27 mouse cellular contexts compared by ENCODE assay signal in the genomic region with DNA sequence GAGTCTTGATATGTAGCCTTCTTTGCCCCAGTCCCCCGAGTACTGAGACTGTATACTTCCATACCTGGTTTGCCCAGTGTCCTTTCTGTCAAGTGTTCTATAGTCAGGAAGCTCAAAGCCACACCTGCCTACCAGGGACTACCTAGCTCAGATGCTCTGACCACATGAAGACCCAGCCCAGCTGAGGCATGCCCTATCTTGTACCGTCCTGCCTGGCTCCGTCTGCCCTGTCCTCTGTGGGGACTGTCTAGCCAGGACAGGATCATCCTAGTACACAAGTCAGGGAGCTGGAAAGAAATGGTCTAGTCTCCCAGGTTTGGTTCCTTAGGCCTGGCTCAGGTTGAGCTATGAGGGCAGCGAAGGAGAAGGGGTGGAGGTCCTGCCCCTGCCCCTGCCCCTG. TPM values are rescaled to one million over a fixed set of nuclear protein-coding genes. Genes with fewer than 3 reads are reported as not detected.
A peak's percentile ranks its signal among the peaks of the same experiment; 100 is the strongest.
DNase-seq lines count a peak whose midpoint lies in the region; ATAC-seq and TF ChIP-seq lines count a peak whose summit lies in the region.
"Had no signal": no experiment of that assay in that cellular context is flagged by ENCODE, and none has a peak within 500 bp of the region (broad histone marks: within the 10 kb centered on the region; RNA-seq: fewer than 3 reads in every experiment).

No protein-coding gene starts in this region.

- DNase-seq in heart, adult 2 months, result no peak
- no peak for DNase-seq in heart, adult 8-10 months (ENCODE audit: low spot score)
- DNase-seq in heart, adult 9 months (ENCODE audit: low spot score in 2 of 2), result no peak
- DNase-seq: adrenal gland, postnatal 14 days; cerebellum, adult 11-12 months; cerebellum, adult 9-10 months; cerebellum, postnatal 25 days; gastrocnemius, postnatal 36 days; kidney, adult 11 months had no signal

- H3K36me3 ChIP-seq in heart, adult 2 months (ENCODE audit: control insufficient read depth, insufficient read depth, low read length), result peaks cover 3% of the 10 kb centered on the region
- peaks cover 18% of the 10 kb centered on the region for H3K36me3 ChIP-seq in heart, embryonic 13.5 days
- no peaks in the 10 kb centered on the region for H3K36me3 ChIP-seq in megakaryocyte, embryonic 14.5 days (replicated peaks; ENCODE audit: low read length)
- no peaks in the 10 kb centered on the region for H3K36me3 ChIP-seq in forebrain, embryonic 12.5 days (replicated peaks)
- H3K36me3 ChIP-seq: embryonic facial prominence, embryonic 13.5 days; hindbrain, embryonic 13.5 days had no signal

- H3K79me2 ChIP-seq in heart, adult 2 months (replicated peaks; ENCODE audit: control insufficient read depth, insufficient read depth, low read length), result no peaks in the 10 kb centered on the region

- no peak overlapping the region for H3K9ac ChIP-seq in heart, adult 2 months (ENCODE audit: low read depth, low read length)
- H3K9ac ChIP-seq in heart, embryonic 13.5 days, result peak overlapping the region; percentile 74
- H3K9ac ChIP-seq in forebrain, embryonic 12.5 days, result no peak overlapping the region

- intact Hi-C loops in heart, adult 2 months (cut with DNase I), result loop anchor here (5.0 kb wide), 1 partner anchor 196 kb away; a partner anchor contains a TSS

- peak; percentile 95 for TF ChIP-seq EP300 in heart, adult 2 months (IDR thresholded peaks at IDR 0.05; ENCODE audit: insufficient read depth, low read depth, low read length)

- no peak for TF ChIP-seq CTCF in heart, adult 2 months (IDR thresholded peaks at IDR 0.05)

- TF ChIP-seq POLR2A in heart, adult 2 months (IDR thresholded peaks at IDR 0.05; ENCODE audit: insufficient read depth, low read depth, low read length), result peak; percentile 80

- ATAC-seq in heart, embryonic 13.5 days (ENCODE audit: extremely low read depth, insufficient number of reproducible peaks, low FRiP score, low TSS enrichment), result no peak
- ATAC-seq in megakaryocyte, adult 5-6 weeks (ENCODE audit: poor library complexity, severe bottlenecking), result no peak
- no peak for ATAC-seq in forebrain, embryonic 12.5 days (ENCODE audit: low FRiP score)
- ATAC-seq: activated CD4-positive, CD25-positive, alpha-beta regulatory T cell, adult 4 months; forebrain, embryonic 13.5 days; forebrain, postnatal 0 days; hindbrain, postnatal 0 days; Patski had no signal

- 54% methylated on average over 4 of the region's 4 CpGs for WGBS in heart, adult 2 months
- WGBS in heart, embryonic 13.5 days, result 45% methylated on average over 4 of the region's 4 CpGs
- 89% methylated on average over 4 of the region's 4 CpGs for WGBS in forebrain, embryonic 12.5 days

- H3K4me1 ChIP-seq in heart, adult 2 months (ENCODE audit: control insufficient read depth, insufficient read depth, low read length), result peaks cover 21% of the 10 kb centered on the region
- peaks cover 95% of the 10 kb centered on the region for H3K4me1 ChIP-seq in heart, embryonic 13.5 days
- H3K4me1 ChIP-seq in megakaryocyte, embryonic 14.5 days, result peaks cover 7% of the 10 kb centered on the region; the same call in 1 of the 2 replicates
- peaks cover 7% of the 10 kb centered on the region; the same call in 1 of the 2 replicates for H3K4me1 ChIP-seq in forebrain, embryonic 12.5 days

- no peaks in the 10 kb centered on the region for H3K27me3 ChIP-seq in heart, adult 2 months (ENCODE audit: control insufficient read depth, insufficient read depth, low read length)
- no peaks in the 10 kb centered on the region for H3K27me3 ChIP-seq in heart, embryonic 13.5 days (replicated peaks)
- H3K27me3 ChIP-seq in megakaryocyte, embryonic 14.5 days (replicated peaks), result peaks cover 38% of the 10 kb centered on the region
- H3K27me3 ChIP-seq in forebrain, embryonic 12.5 days, result peaks cover 14% of the 10 kb centered on the region; the same call in 1 of the 2 replicates
- H3K27me3 ChIP-seq: CH12.LX, Patski had no signal

- no peaks in the 10 kb centered on the region for H3K9me3 ChIP-seq in heart, embryonic 13.5 days
- H3K9me3 ChIP-seq in megakaryocyte, embryonic 14.5 days, result no peaks in the 10 kb centered on the region
- no peaks in the 10 kb centered on the region for H3K9me3 ChIP-seq in forebrain, embryonic 12.5 days
- H3K9me3 ChIP-seq: embryonic facial prominence, embryonic 13.5 days; forebrain, embryonic 13.5 days; hindbrain, embryonic 13.5 days had no signal

- no peak overlapping the region for H3K4me3 ChIP-seq in heart, adult 2 months
- no peak overlapping the region for H3K4me3 ChIP-seq in heart, embryonic 13.5 days
- H3K4me3 ChIP-seq in megakaryocyte, embryonic 14.5 days (replicated peaks), result peak overlapping the region; percentile 23
- H3K4me3 ChIP-seq in forebrain, embryonic 12.5 days (replicated peaks), result no peak overlapping the region

- no peak overlapping the region; the same call in 1 of the 2 replicates for H3K27ac ChIP-seq in heart, adult 2 months
- H3K27ac ChIP-seq in heart, embryonic 13.5 days (replicated peaks), result peak overlapping the region; percentile 95
- H3K27ac ChIP-seq in forebrain, embryonic 12.5 days, result no peak overlapping the region
- H3K27ac ChIP-seq: embryonic facial prominence, embryonic 13.5 days; forebrain, embryonic 13.5 days; hindbrain, embryonic 13.5 days; hindbrain, postnatal 0 days had no signal

- 0 out of 2 replicates have a peak overlapping the region, but pooled peaks have one; percentile 68 for H3K4me2 ChIP-seq in heart, embryonic 13.5 days
- no peak overlapping the region for H3K4me2 ChIP-seq in forebrain, embryonic 12.5 days

RNA-seq across cellular contexts. Expression of a gene that starts 19.9 kb away (rescaled TPM):
- total RNA-seq in heart, adult 2 months (2021), result 1,000 to 10,000 TPM in 1 of 2 experiments, 100 to 1,000 TPM in 1; 940 to 1,084 TPM
- 1,077 and 1,138 TPM in 2 replicates for polyA plus RNA-seq in heart, adult 2 months (2012; rRNA removed)
- 1,000 to 10,000 TPM; 1,077 to 1,246 (median 1,126) TPM for total RNA-seq in heart, adult 8-10 months (2022)
- polyA plus RNA-seq in heart, embryonic 13.5 days (2015; fragmentation: Nextera tagmentation; extraction: Ambion mirVana), result 226 and 249 TPM in 2 replicates
- polyA plus RNA-seq in megakaryocyte, embryonic 14.5 days (2012; ENCODE audit: insufficient read depth, low replicate concordance), result not detected in 2 replicates
- not detected in 2 replicates for total RNA-seq in megakaryocyte, adult 5-6 weeks (2015)
- not detected in 2 replicates for total RNA-seq in megakaryocyte, adult 5-6 weeks (2017)
- 0.13 and 0.20 TPM in 2 replicates for polyA plus RNA-seq in forebrain, embryonic 12.5 days (2016; fragmentation: Nextera tagmentation; extraction: Ambion mirVana)
- polyA plus RNA-seq: activated CD4-positive, CD25-positive, alpha-beta regulatory T cell, adult 4 months had no signal

RNA-seq across cellular contexts. Expression of a gene that starts 31.3 kb away (rescaled TPM):
- 1 to 10 TPM; 2.4 to 2.6 TPM for total RNA-seq in heart, adult 2 months (2021)
- 7.9 and 9.2 TPM in 2 replicates for polyA plus RNA-seq in heart, adult 2 months (2012; rRNA removed)
- total RNA-seq in heart, adult 8-10 months (2022), result 1 to 10 TPM; 1.7 to 2.5 (median 2.4) TPM
- polyA plus RNA-seq in heart, embryonic 13.5 days (2015; fragmentation: Nextera tagmentation; extraction: Ambion mirVana), result 4.8 and 5.8 TPM in 2 replicates
- polyA plus RNA-seq in megakaryocyte, embryonic 14.5 days (2012; ENCODE audit: insufficient read depth, low replicate concordance), result not detected in 2 replicates
- not detected in 2 replicates for total RNA-seq in megakaryocyte, adult 5-6 weeks (2015)
- not detected in 2 replicates for total RNA-seq in megakaryocyte, adult 5-6 weeks (2017)
- polyA plus RNA-seq in forebrain, embryonic 12.5 days (2016; fragmentation: Nextera tagmentation; extraction: Ambion mirVana), result 0.19 and 0.28 TPM in 2 replicates
- total RNA-seq: adrenal gland, adult 18-20 months; adrenal gland, postnatal 14 days; CH12.LX; gastrocnemius, adult 18-20 months; gastrocnemius, postnatal 36 days; hematopoietic stem cell, adult 5-6 weeks; hindbrain, postnatal 0 days had no signal
- polyA plus RNA-seq: activated CD4-positive, CD25-positive, alpha-beta regulatory T cell, adult 4 months; cortical plate, adult 2 months; embryonic facial prominence, embryonic 13.5 days; forebrain, embryonic 13.5 days; hindbrain, embryonic 13.5 days; intestine, embryonic 14.5 days; Patski had no signal

RNA-seq across cellular contexts. Expression of a gene that starts 46.0 kb away (rescaled TPM):
- not detected for total RNA-seq in heart, adult 2 months (2021)
- not detected in 2 replicates for polyA plus RNA-seq in heart, adult 2 months (2012; rRNA removed)
- total RNA-seq in heart, adult 8-10 months (2022), result not detected
- polyA plus RNA-seq in heart, embryonic 13.5 days (2015; fragmentation: Nextera tagmentation; extraction: Ambion mirVana), result not detected in 2 replicates
- polyA plus RNA-seq in megakaryocyte, embryonic 14.5 days (2012; ENCODE audit: insufficient read depth, low replicate concordance), result not detected in 2 replicates
- total RNA-seq in megakaryocyte, adult 5-6 weeks (2015), result not detected in 2 replicates
- not detected in 2 replicates for total RNA-seq in megakaryocyte, adult 5-6 weeks (2017)
- polyA plus RNA-seq in forebrain, embryonic 12.5 days (2016; fragmentation: Nextera tagmentation; extraction: Ambion mirVana), result not detected in 2 replicates
- total RNA-seq: adrenal gland, adult 18-20 months; adrenal gland, postnatal 14 days; forebrain, postnatal 0 days; gastrocnemius, adult 18-20 months; gastrocnemius, postnatal 36 days; hematopoietic stem cell, adult 5-6 weeks; hindbrain, postnatal 0 days had no signal
- polyA plus RNA-seq: activated CD4-positive, CD25-positive, alpha-beta regulatory T cell, adult 4 months; cortical plate, adult 2 months; embryonic facial prominence, embryonic 13.5 days; forebrain, embryonic 13.5 days; forebrain, postnatal 0 days; hindbrain, embryonic 13.5 days; hindbrain, postnatal 0 days; intestine, embryonic 14.5 days; kidney, embryonic 14.5 days; Patski had no signal

Comparison
In these comparisons a context has a peak if more than half of its experiments do, and no peak if none do; other contexts are left out.
1. RNA of a gene that starts 19.9 kb away (polyA plus RNA-seq): 1,077 to 1,138 TPM in heart, adult 2 months and 226 to 249 TPM in heart, embryonic 13.5 days; 0.13 to 0.20 TPM in forebrain, embryonic 12.5 days and not detected in megakaryocyte, embryonic 14.5 days; every median in the first group is over 100 times any median in the second.